Mouse (Mus musculus): ENCODE data around the gene Slc25a29. TPM values are rescaled to one million over a fixed set of nuclear protein-coding genes. Genes with fewer than 3 reads are reported as not detected.

The Slc25a29 gene
- total RNA-seq, 4 experiments from 2014 or later, result 18.4 to 28.4 (median 21.8) TPM

- no peak for DNase-seq (ENCODE audit: low spot score in 2 of 2)
Observed at GRCm38 (mm10) chr12:108834786-108835185, 897 bp downstream of the Slc25a29 start.

- DNase-seq (ENCODE audit: low spot score in 2 of 2), result no peak
Observed at GRCm38 (mm10) chr12:108834337-108834736, 1.3 kb downstream of the Slc25a29 start.

DNA sequence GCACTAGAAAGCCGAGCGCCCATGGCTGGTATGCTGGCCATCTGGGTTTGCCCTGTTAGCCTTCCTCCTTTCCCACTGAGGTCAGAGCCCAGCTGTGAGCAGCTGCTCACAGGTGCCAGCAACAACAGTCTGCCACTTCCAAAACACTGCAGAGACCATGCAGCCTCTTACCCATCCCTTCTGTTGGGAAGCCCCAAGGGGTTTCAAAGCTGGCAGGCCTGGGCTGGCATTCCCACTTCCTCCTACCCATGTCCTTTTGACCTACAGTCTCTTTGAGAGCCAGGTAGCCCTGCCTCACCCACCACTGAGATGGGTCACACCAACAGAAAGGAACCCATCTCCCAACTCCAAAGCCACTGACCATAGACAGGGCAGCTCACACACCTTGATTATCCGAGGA, 2.3 kb downstream of the Slc25a29 start:
- no peak for DNase-seq (ENCODE audit: low spot score in 2 of 2)

DNA sequence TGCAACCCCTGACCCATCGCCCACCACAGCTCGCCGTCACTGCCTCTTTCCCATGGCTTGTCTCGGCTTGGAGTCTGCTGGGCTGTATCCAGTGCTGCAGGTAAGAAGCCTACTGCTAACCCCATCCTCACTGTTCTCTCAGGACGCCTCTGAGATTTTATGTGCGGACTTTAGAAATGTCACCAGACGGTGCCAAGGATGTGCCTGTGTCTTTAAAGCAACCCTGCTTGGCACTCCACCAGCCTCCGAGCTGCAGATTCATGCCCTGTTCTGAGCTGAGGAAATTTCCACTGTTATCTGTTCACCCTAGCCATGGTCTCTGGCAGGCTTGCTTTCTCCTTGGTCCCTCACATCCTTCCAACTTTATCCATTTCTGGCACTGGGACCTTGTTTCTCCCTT, 2.8 kb downstream of the Slc25a29 start:
- peak in 1 of 2 experiments; percentile 57 for DNase-seq (ENCODE audit: low spot score in 2 of 2)

GRCm38 (mm10) chr12:108831966-108832643, 3.6 kb downstream of the Slc25a29 start:
- DNase-seq (ENCODE audit: low spot score in 2 of 2), result no peak

DNA sequence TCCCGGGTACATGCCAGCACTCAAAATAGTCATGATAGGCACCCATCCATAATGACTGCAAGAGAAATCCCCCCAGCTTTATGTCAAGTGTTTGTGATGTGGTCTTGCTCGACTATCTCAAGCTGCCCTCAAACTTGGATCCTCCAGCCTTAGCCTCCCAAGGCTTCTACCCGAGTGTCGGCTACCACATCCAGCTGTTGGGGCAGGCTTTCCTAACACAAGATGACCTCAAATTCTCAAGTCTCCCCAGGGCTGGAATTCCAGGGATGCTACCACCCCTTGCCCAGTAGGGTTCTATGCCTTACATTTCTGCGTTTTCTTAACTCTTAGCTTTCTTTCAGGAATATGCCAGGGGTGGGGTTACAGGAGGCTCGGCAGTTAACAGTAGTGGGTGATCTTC, 5.3 kb downstream of the Slc25a29 start:
- DNase-seq (ENCODE audit: low spot score in 2 of 2), result no peak

GRCm38 (mm10) chr12:108829636-108830035, 6.0 kb downstream of the Slc25a29 start:
- DNase-seq (ENCODE audit: low spot score in 2 of 2), result no peak

GRCm38 (mm10) chr12:108827641-108828040, 8.0 kb downstream of the Slc25a29 start:
- DNase-seq (ENCODE audit: low spot score in 2 of 2), result no peak

DNA sequence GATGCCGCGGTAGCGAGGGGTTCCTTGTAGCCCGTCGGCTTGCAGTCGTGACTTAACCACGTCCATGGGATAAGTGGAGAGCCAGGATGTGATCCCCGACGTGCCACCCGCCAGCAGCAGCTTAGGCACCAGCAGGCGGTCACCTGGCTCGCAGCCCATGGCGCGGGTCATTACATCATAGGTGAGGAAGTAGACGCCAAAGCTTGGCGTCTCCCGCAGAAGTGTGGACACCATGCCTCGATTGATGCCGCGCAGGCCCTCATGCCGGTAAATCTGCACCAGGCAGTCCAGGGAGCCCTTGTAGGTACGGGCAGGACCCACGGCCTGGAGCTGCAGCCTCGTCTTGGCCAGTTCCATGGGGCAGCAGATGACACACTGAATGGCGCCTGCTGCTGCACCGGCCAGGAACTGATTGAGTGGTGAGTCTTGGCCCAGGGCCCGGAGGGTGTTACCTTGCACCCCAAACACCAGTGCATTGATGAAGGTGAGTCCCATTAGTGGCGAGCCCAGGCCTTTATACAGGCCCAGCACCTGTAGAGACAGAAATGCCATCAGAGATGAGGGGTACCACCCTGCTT, 8.6 kb downstream of the Slc25a29 start:
- DNase-seq (ENCODE audit: low spot score in 2 of 2), result no peak

DNA sequence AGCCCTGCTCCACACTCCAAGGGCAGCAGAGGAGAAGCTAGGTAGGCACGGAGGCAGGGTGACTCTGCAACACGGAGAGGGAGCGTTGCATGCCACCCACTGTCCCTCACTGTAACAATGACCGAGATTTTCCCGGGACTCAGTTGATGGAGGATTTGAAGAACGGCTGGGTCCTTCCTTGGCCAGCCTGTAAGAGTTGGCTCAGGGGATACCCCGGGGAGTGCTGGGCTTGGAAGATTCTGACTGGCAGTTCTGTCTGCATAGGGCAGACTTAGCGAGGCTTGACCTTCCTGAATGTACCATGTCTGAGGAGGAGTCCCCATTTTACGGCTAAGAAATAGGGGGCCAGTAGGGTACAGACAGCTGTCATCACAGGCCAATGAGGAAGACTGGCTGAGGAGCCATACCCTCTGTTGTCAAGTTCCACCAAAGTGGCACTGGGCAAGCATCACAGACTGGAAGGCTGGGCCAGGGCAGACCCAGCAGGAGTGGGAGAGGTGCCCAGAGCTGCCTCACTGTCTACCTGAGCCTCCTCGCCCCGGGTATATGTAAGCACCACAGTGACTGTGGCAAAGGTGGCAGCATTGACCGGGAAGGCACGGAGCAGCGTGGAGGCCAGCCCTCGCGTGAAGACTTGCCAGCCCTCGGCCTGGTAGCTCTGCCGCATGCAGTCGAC, 9.3 kb downstream of the Slc25a29 start:
- DNase-seq (ENCODE audit: low spot score in 2 of 2), result no peak

- DNase-seq (ENCODE audit: low spot score in 2 of 2), result no peak
Observed at GRCm38 (mm10) chr12:108825561-108826224, 10.0 kb downstream of the Slc25a29 start.

DNA sequence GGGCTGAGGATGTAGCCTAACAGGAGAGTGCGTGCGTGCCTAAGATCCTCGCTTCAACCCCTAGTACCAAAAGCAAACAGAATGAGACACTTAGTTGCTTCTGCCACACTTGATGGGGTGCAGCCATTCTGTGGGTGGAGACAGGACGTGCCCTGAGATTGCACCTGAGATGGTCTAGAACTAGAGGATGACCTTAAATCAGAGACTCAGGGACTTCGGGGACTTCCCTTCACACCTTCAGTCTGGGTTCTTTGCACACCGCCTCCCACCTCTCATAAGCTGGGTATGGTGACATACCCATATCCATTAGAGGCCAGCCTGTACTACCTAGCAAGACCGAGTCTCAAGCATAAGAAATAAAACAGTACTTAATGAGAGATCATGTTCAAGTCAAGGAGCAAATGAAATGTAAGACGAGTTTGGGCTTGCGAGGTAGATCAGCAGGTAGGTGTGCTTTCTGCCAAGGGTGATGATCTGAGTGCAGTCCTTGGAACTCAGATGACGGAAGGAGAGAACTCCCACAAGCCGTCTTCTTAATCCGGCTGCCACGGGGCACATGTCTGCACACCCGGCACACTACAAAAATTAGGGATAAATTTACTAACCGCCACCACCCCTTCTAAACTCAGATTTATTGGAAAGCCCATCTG, 11.3 kb downstream of the Slc25a29 start:
- no peak for DNase-seq (ENCODE audit: low spot score in 2 of 2)

- no peak for DNase-seq (ENCODE audit: low spot score in 2 of 2)
Observed at GRCm38 (mm10) chr12:108823036-108823435, 12.6 kb downstream of the Slc25a29 start.

DNA sequence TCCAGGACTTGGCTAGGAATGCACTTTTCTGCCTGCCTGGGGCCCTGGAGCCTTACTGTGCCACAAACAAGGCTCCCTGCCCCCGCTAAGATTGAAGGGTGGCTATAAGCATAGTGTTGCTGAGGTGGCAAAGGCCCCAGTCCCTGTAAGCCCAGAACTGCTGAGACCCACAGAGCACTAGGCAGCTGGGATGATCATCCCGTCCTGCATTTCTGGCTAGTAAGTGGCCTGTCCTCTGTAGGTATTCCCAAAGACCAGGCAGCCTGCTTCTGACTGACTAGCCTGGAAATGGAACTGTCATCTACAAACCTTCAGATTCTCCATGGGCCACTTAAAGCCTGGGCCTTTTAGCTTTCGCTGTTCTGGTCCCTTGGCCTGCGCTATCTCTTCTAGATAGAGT, 15.2 kb downstream of the Slc25a29 start:
- DNase-seq (ENCODE audit: low spot score in 2 of 2), result no peak

GRCm38 (mm10) chr12:108816569-108816968, 19.1 kb downstream of the Slc25a29 start:
- no peak for DNase-seq (ENCODE audit: low spot score in 2 of 2)

- DNase-seq (ENCODE audit: low spot score in 2 of 2), result no peak
Observed at GRCm38 (mm10) chr12:108814470-108814869, 21.2 kb downstream of the Slc25a29 start.

DNA sequence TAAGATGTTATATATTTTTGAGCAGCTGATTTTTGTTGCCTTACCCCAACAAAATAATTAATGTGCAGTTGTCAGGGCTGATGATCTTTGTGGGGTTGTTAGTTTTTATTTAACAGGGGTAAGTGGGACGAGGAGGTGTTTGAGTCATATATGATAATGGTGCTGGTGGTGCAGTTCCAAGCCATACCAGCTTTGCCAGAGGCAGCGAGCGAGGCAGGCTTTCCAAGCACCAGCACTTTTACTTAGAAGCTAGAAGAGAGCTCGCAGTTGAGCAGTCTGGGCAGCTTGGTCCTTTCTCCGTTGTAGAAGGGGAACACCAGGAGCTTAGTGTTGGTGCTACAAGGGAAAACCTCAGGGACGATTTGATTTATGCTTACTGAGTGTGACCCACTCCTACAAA, 23.2 kb downstream of the Slc25a29 start:
- no peak for DNase-seq (ENCODE audit: low spot score in 2 of 2)

DNA sequence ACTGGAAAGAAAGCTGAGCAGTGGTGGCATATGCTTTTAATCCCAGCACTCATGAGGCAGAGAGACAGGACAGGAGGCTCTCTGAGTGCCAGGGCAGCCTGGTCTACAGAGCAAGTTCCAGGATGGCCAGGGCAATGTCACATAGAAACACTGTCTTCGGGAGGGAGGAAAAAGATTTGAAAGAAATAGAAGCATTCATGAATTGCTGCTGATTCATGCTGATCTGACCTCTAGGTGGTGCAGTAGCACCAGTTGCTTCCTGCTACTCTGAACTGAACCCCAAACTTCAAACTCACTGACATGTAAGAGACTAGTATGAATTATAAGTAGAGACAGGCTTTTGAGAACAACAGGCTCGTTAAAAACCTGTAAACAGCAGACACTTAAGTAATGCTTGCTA, 24.6 kb downstream of the Slc25a29 start:
- DNase-seq (ENCODE audit: low spot score in 2 of 2), result no peak

- no peak for DNase-seq (ENCODE audit: low spot score in 2 of 2)
Observed at GRCm38 (mm10) chr12:108810309-108810708, 25.4 kb downstream of the Slc25a29 start.

DNA sequence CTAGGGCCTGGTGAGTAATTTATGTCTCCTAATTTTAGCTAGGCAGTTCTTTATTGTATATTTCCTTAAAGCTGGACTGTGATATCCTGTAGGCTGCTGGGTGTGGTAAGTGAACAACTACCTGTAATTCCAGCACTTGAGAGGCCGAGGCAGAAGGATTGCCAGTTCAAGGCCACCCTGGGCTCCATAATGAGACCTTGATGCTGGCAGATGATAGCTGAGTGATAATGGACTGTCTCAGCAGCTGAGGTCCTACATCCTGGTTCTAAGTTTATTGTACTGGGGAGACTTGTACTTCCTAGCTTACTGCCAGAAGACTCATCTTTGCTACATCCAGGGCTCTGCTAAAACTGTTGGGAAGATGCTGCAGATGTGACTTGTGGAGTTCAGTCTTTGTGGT, 25.9 kb downstream of the Slc25a29 start:
- no peak for DNase-seq (ENCODE audit: low spot score in 2 of 2)

DNA sequence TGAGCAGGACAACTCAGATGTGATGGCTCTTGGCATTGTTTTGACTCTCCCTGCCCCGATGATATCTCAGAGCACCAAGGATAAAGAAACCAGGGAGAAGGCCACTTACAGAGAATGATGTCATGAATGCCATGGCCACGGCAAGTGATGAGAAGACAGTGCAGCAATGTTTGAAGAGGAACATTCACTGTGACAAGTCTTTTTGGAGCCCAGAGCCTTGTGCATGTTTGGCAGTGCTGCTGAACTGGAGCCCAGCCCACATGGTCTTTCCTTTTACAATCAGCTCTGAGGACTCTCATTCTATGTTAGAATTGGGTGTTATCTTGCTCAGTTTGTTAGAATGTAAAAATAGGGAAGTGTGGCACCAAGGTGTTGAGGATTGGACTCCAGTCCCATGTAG, 27.2 kb downstream of the Slc25a29 start:
- DNase-seq (ENCODE audit: low spot score in 2 of 2), result no peak

- no peak for DNase-seq (ENCODE audit: low spot score in 2 of 2)
Observed at GRCm38 (mm10) chr12:108804388-108804787, 31.3 kb downstream of the Slc25a29 start.
